Comparison of ENCODE assay signal across 17 mouse cellular contexts in genomic region chr4:129009521-129009920, GRCm38 (mm10). TPM values are rescaled to one million over a fixed set of nuclear protein-coding genes. Genes with fewer than 3 reads are reported as not detected.
DNase-seq lines count a peak whose midpoint lies in the region; ATAC-seq and TF ChIP-seq lines count a peak whose summit lies in the region.
"Had no signal": no experiment of that assay in that cellular context is flagged by ENCODE, and none has a peak within 500 bp of the region (broad histone marks: within the 10 kb centered on the region; RNA-seq: fewer than 3 reads in every experiment).

No protein-coding gene starts in this region.

- no peak for DNase-seq in heart, adult 18-20 months
- DNase-seq in kidney, postnatal 4 days, result no peak
- DNase-seq in MEL (ENCODE audit: low read depth, low spot score), result no peak
- no peak for DNase-seq in left cerebral cortex, postnatal 14 days (ENCODE audit: low spot score in 2 of 2)
- DNase-seq: adrenal gland, adult 2 months; cerebellum, adult 2 months; layer of hippocampus, postnatal 36 days; left cerebral cortex, postnatal 4 days; thymus, postnatal 4 days had no signal

- intact Hi-C loops in left cerebral cortex, postnatal 14 days (cut with DNase I), result no loop called here

- TF ChIP-seq POLR2A in MEL (IDR thresholded peaks at IDR 0.05; ENCODE audit: control insufficient read depth in 1 of 2, insufficient read depth in 1 of 2, low read depth in 1 of 2, low read length in 2 of 2, poor library complexity in 1 of 2), result no peak

- 0 out of 2 replicates have a peak, but pooled peaks cover 1% of the 10 kb centered on the region for H3K79me2 ChIP-seq in MEL (ENCODE audit: control insufficient read depth, insufficient read depth, low read length, poor library complexity)

- no peak for TF ChIP-seq CTCF in MEL (IDR thresholded peaks at IDR 0.05 in 2 of 3, conservative IDR thresholded peaks at IDR 0.05 in 1 of 3; ENCODE audit: control insufficient read depth in 1 of 3, insufficient read depth in 1 of 3, low read depth in 2 of 3, low read length in 3 of 3, poor library complexity in 1 of 3, severe bottlenecking in 1 of 3)

- H3K9me3 ChIP-seq in heart, embryonic 11.5 days (replicated peaks; ENCODE audit: control insufficient read depth, low read length), result no peaks in the 10 kb centered on the region
- H3K9me3 ChIP-seq in kidney, embryonic 14.5 days (ENCODE audit: control insufficient read depth, low read length), result no peaks in the 10 kb centered on the region
- no peaks in the 10 kb centered on the region for H3K9me3 ChIP-seq in MEL (replicated peaks; ENCODE audit: insufficient read depth, low read length)
- no peaks in the 10 kb centered on the region for H3K9me3 ChIP-seq in limb, embryonic 12.5 days
- H3K9me3 ChIP-seq: embryonic facial prominence, embryonic 15.5 days; forebrain, embryonic 12.5 days; intestine, embryonic 15.5 days; midbrain, embryonic 13.5 days had no signal

- peaks cover 17% of the 10 kb centered on the region for H3K36me3 ChIP-seq in heart, embryonic 11.5 days (ENCODE audit: control insufficient read depth, insufficient read depth, low read length)
- H3K36me3 ChIP-seq in kidney, embryonic 14.5 days (ENCODE audit: control insufficient read depth, insufficient read depth, low read length), result peaks cover 55% of the 10 kb centered on the region
- H3K36me3 ChIP-seq in MEL (ENCODE audit: control insufficient read depth in 1 of 2, insufficient read depth in 2 of 2, low read length in 2 of 2), result peaks cover 25 to 55% of the 10 kb centered on the region in 2 experiments
- peaks cover 74% of the 10 kb centered on the region for H3K36me3 ChIP-seq in limb, embryonic 12.5 days

- H3K4me2 ChIP-seq in heart, embryonic 11.5 days, result no peak overlapping the region
- no peak overlapping the region for H3K4me2 ChIP-seq in kidney, embryonic 14.5 days (replicated peaks; ENCODE audit: low read depth, low read length)
- no peak overlapping the region for H3K4me2 ChIP-seq in limb, embryonic 12.5 days
- H3K4me2 ChIP-seq: embryonic facial prominence, embryonic 15.5 days; forebrain, embryonic 12.5 days; intestine, embryonic 15.5 days; midbrain, embryonic 13.5 days had no signal

- 72% methylated on average over 5 of the region's 5 CpGs for WGBS in heart, embryonic 11.5 days (ENCODE audit: insufficient replicate concordance)
- 28% methylated on average over 5 of the region's 5 CpGs for WGBS in kidney, embryonic 14.5 days
- WGBS in limb, embryonic 12.5 days, result 37% methylated on average over 5 of the region's 5 CpGs

- ATAC-seq in heart, embryonic 11.5 days (replicated peaks; ENCODE audit: insufficient number of reproducible peaks, low FRiP score, low TSS enrichment), result no peak
- ATAC-seq in kidney, embryonic 14.5 days (ENCODE audit: low FRiP score, low TSS enrichment), result peak; percentile 74
- ATAC-seq in limb, embryonic 12.5 days (ENCODE audit: insufficient number of reproducible peaks, insufficient read depth, low FRiP score, low TSS enrichment, low read depth), result no peak
- ATAC-seq: intestine, embryonic 15.5 days; midbrain, embryonic 13.5 days had no signal

- no peak for TF ChIP-seq EP300 in MEL (IDR thresholded peaks at IDR 0.05; ENCODE audit: low read depth in 1 of 2, low read length in 2 of 2)

- H3K4me1 ChIP-seq in heart, embryonic 11.5 days (ENCODE audit: control insufficient read depth, insufficient read depth, low read length), result peaks cover 14% of the 10 kb centered on the region
- H3K4me1 ChIP-seq in kidney, embryonic 14.5 days (ENCODE audit: control insufficient read depth, insufficient read depth, low read length), result 0 out of 2 replicates have a peak, but pooled peaks cover 3% of the 10 kb centered on the region
- peaks cover 21 to 52% of the 10 kb centered on the region in 2 experiments for H3K4me1 ChIP-seq in MEL (ENCODE audit: control insufficient read depth in 1 of 2, insufficient read depth in 2 of 2, low read length in 2 of 2)
- peaks cover 7% of the 10 kb centered on the region for H3K4me1 ChIP-seq in limb, embryonic 12.5 days (replicated peaks)
- H3K4me1 ChIP-seq: intestine, embryonic 15.5 days had no signal

- H3K27ac ChIP-seq in heart, embryonic 11.5 days (ENCODE audit: low read depth, low read length), result peak overlapping the region; percentile 50; the same call in 1 of the 2 replicates
- H3K27ac ChIP-seq in kidney, embryonic 14.5 days (ENCODE audit: low read depth, low read length), result peak overlapping the region; percentile 52; the same call in 1 of the 2 replicates
- peak overlapping the region; percentile 88; the same call in 1 of the 2 replicates for H3K27ac ChIP-seq in MEL (ENCODE audit: control insufficient read depth, low read depth, low read length)
- 0 out of 2 replicates have a peak overlapping the region, but pooled peaks have one; percentile 18 for H3K27ac ChIP-seq in limb, embryonic 12.5 days
- H3K27ac ChIP-seq: embryonic facial prominence, embryonic 15.5 days; forebrain, embryonic 12.5 days; intestine, embryonic 15.5 days; liver, embryonic 14.5 days; midbrain, embryonic 13.5 days had no signal

- no peak for TF ChIP-seq RAD21 in MEL (IDR thresholded peaks at IDR 0.05; ENCODE audit: low read depth, low read length)

- no peak overlapping the region for H3K4me3 ChIP-seq in heart, embryonic 11.5 days (ENCODE audit: low read depth, low read length)
- H3K4me3 ChIP-seq in kidney, embryonic 14.5 days (ENCODE audit: low read length), result no peak overlapping the region
- no peak overlapping the region for H3K4me3 ChIP-seq in MEL (ENCODE audit: control insufficient read depth in 1 of 2, insufficient read depth in 1 of 2, low read depth in 2 of 2, low read length in 2 of 2)
- H3K4me3 ChIP-seq in limb, embryonic 12.5 days (replicated peaks), result no peak overlapping the region
- H3K4me3 ChIP-seq: embryonic facial prominence, embryonic 15.5 days; forebrain, embryonic 12.5 days; intestine, embryonic 15.5 days; midbrain, embryonic 13.5 days had no signal

- H3K9ac ChIP-seq in heart, embryonic 11.5 days (ENCODE audit: low read depth, low read length), result no peak overlapping the region
- no peak overlapping the region for H3K9ac ChIP-seq in kidney, embryonic 14.5 days (ENCODE audit: low read depth, low read length)
- no peak overlapping the region for H3K9ac ChIP-seq in MEL (ENCODE audit: control insufficient read depth, low read depth, low read length, poor library complexity, severe bottlenecking)
- no peak overlapping the region for H3K9ac ChIP-seq in limb, embryonic 12.5 days (replicated peaks)
- H3K9ac ChIP-seq: embryonic facial prominence, embryonic 15.5 days; forebrain, embryonic 12.5 days; intestine, embryonic 15.5 days; liver, embryonic 14.5 days; midbrain, embryonic 13.5 days had no signal

- H3K27me3 ChIP-seq in heart, embryonic 11.5 days (ENCODE audit: control insufficient read depth, insufficient read depth, low read length), result no peaks in the 10 kb centered on the region; the same call in 1 of the 2 replicates
- H3K27me3 ChIP-seq in kidney, embryonic 14.5 days (ENCODE audit: control insufficient read depth, insufficient read depth, low read length), result no peaks in the 10 kb centered on the region
- no peaks in the 10 kb centered on the region for H3K27me3 ChIP-seq in MEL (ENCODE audit: control insufficient read depth in 1 of 2, insufficient read depth in 2 of 2, low read length in 2 of 2)
- H3K27me3 ChIP-seq in limb, embryonic 12.5 days, result no peaks in the 10 kb centered on the region
- H3K27me3 ChIP-seq: embryonic facial prominence, embryonic 15.5 days; intestine, embryonic 15.5 days; midbrain, embryonic 13.5 days had no signal

TF ChIP-seq in MEL, 35 proteins besides CTCF, POLR2A, EP300 and RAD21 (continues in another document):
- TF ChIP-seq GABPA (IDR thresholded peaks at IDR 0.05; ENCODE audit: low read depth, low read length) (no peak), BHLHE40 (IDR thresholded peaks at IDR 0.05; ENCODE audit: borderline replicate concordance, low read depth, low read length) (no peak), ZMIZ1 (IDR thresholded peaks at IDR 0.05; ENCODE audit: low read depth, low read length) (no peak), ZNF384 (IDR thresholded peaks at IDR 0.05; ENCODE audit: low read depth, low read length) (no peak), TBP (IDR thresholded peaks at IDR 0.05; ENCODE audit: low read depth, low read length) (no peak), SIN3A (IDR thresholded peaks at IDR 0.05; ENCODE audit: low read length) (no peak), MAX (IDR thresholded peaks at IDR 0.05; ENCODE audit: low read length) (no peak), TCF12 (IDR thresholded peaks at IDR 0.05; ENCODE audit: low read depth, low read length) (no peak), MYC (IDR thresholded peaks at IDR 0.05; ENCODE audit: low read depth, low read length) (no peak)

RNA-seq across cellular contexts. Expression of gene Ak2, which starts 17.8 kb away (rescaled TPM):
- polyA plus RNA-seq in heart, embryonic 11.5 days (2014; fragmentation: Nextera tagmentation; extraction: Ambion mirVana), result 139 and 147 TPM in 2 replicates
- 10 to 100 TPM; 75.7 to 78.3 TPM for total RNA-seq in heart, adult 18-20 months (2021)
- polyA plus RNA-seq in kidney, embryonic 14.5 days (2014; fragmentation: Nextera tagmentation; extraction: Ambion mirVana), result 152 and 171 TPM in 2 replicates
- 263 and 330 TPM in 2 replicates for total RNA-seq in MEL (2012; rRNA removed)
- 100 to 1,000 TPM in 1 of 2 experiments, not detected in 1; 366 TPM for polyA plus RNA-seq in MEL (2012; ENCODE audit: insufficient read depth in 1 of 2, insufficient read length in 2 of 2, low read depth in 1 of 2, low replicate concordance in 2 of 2, missing spikeins in 1 of 2)
- polyA plus RNA-seq in limb, embryonic 12.5 days (2016; fragmentation: Nextera tagmentation; extraction: Ambion mirVana), result 205 and 213 TPM in 2 replicates
- 10 to 100 TPM; 24.3 to 29.6 TPM for total RNA-seq in left cerebral cortex, postnatal 14 days (2021)

RNA-seq across cellular contexts. Expression of gene Azin2, which starts 47.3 kb away (rescaled TPM):
- polyA plus RNA-seq in heart, embryonic 11.5 days (2014; fragmentation: Nextera tagmentation; extraction: Ambion mirVana), result 4.1 and 4.6 TPM in 2 replicates
- total RNA-seq in heart, adult 18-20 months (2021), result 1 to 10 TPM; 2.3 to 3.5 TPM
- 16.0 and 17.0 TPM in 2 replicates for polyA plus RNA-seq in kidney, embryonic 14.5 days (2014; fragmentation: Nextera tagmentation; extraction: Ambion mirVana)
- 0.39 and 0.42 TPM in 2 replicates for total RNA-seq in MEL (2012; rRNA removed)
- 1 to 10 TPM in 1 of 2 experiments, not detected in 1; 2.3 TPM for polyA plus RNA-seq in MEL (2012; ENCODE audit: insufficient read depth in 1 of 2, insufficient read length in 2 of 2, low read depth in 1 of 2, low replicate concordance in 2 of 2, missing spikeins in 1 of 2)
- polyA plus RNA-seq in limb, embryonic 12.5 days (2016; fragmentation: Nextera tagmentation; extraction: Ambion mirVana), result 22.4 and 26.0 TPM in 2 replicates
- total RNA-seq in left cerebral cortex, postnatal 14 days (2021), result 10 to 100 TPM; 42.1 to 43.5 TPM

RNA-seq across cellular contexts. Expression of gene Rnf19b, which starts 48.5 kb away (rescaled TPM):
- 5.8 and 7.1 TPM in 2 replicates for polyA plus RNA-seq in heart, embryonic 11.5 days (2014; fragmentation: Nextera tagmentation; extraction: Ambion mirVana)
- 10 to 100 TPM; 27.3 to 28.2 TPM for total RNA-seq in heart, adult 18-20 months (2021)
- 6.0 and 7.6 TPM in 2 replicates for polyA plus RNA-seq in kidney, embryonic 14.5 days (2014; fragmentation: Nextera tagmentation; extraction: Ambion mirVana)
- 25.5 and 26.3 TPM in 2 replicates for total RNA-seq in MEL (2012; rRNA removed)
- 10 to 100 TPM in 1 of 2 experiments, not detected in 1; 30.0 TPM for polyA plus RNA-seq in MEL (2012; ENCODE audit: insufficient read depth in 1 of 2, insufficient read length in 2 of 2, low read depth in 1 of 2, low replicate concordance in 2 of 2, missing spikeins in 1 of 2)
- 10.8 and 11.9 TPM in 2 replicates for polyA plus RNA-seq in limb, embryonic 12.5 days (2016; fragmentation: Nextera tagmentation; extraction: Ambion mirVana)
- total RNA-seq in left cerebral cortex, postnatal 14 days (2021), result 10 to 100 TPM; 60.8 to 63.5 TPM

Comparison
In these comparisons a context has a peak if more than half of its experiments do, and no peak if none do; other contexts are left out.
1. H3K27ac ChIP-seq: peak in every context shown above with its lines; median percentile 88 in MEL; 52 in kidney, embryonic 14.5 days; 50 in heart, embryonic 11.5 days; 18 in limb, embryonic 12.5 days.